Mouse (Mus musculus) kidney, postnatal 0 days (tissue): ENCODE data around the gene Aloxe3. TPM values are rescaled to one million over a fixed set of nuclear protein-coding genes. Genes with fewer than 3 reads are reported as not detected.

Source experiments
- ATAC-seq: fragments of 200-750 bp; cut with Nextera tagmentation; replicated peaks from 2 replicates; pipeline ENCODE4 v1.8.0; 2017; ENCODE audit warnings: low read depth, moderate number of reproducible peaks, moderate TSS enrichment, moderate library complexity; ENCODE audit not compliant: low FRiP score
- DNase-seq: peaks from one replicate; pipeline ENCODE4 v3.0.0-alpha.2; 2016; ENCODE audit warnings: low spot score
- H3K27ac ChIP-seq: fragments of 300-500 bp; sonication (generic); 2 replicates; pipeline ENCODE4 v1.5.1; 2014; ENCODE audit warnings: mild to moderate bottlenecking
- H3K27me3 ChIP-seq: fragments of 300-500 bp; sonication (generic); 2 replicates; pipeline ENCODE4 v1.6.1; 2014; ENCODE audit warnings: low read length, mixed read lengths; ENCODE audit not compliant: insufficient read depth
- H3K36me3 ChIP-seq: fragments of 300-500 bp; sonication (generic); 2 replicates; pipeline ENCODE4 v1.6.1; 2014; ENCODE audit warnings: low read length, mixed read lengths; ENCODE audit not compliant: insufficient read depth
- H3K4me1 ChIP-seq: fragments of 300-500 bp; sonication (generic); replicated peaks from 2 replicates; pipeline ENCODE4 v1.6.1; 2014; ENCODE audit warnings: antibody characterized with exemption, low read length, mixed read lengths; ENCODE audit not compliant: insufficient read depth
- H3K4me2 ChIP-seq: fragments of 300-500 bp; sonication (generic); 2 replicates; pipeline ENCODE4 v1.6.1; 2014; ENCODE audit warnings: mild to moderate bottlenecking, low read length, moderate library complexity, mixed read lengths
- H3K4me3 ChIP-seq: fragments of 300-500 bp; sonication (generic); replicated peaks from 2 replicates; pipeline ENCODE4 v1.5.1; 2014; ENCODE audit warnings: low read depth, low read length
- H3K9ac ChIP-seq: fragments of 300-500 bp; sonication (generic); 2 replicates; pipeline ENCODE4 v1.6.1; 2014; ENCODE audit warnings: low read depth, low read length
- H3K9me3 ChIP-seq: fragments of 300-500 bp; sonication (generic); replicated peaks from 2 replicates; pipeline ENCODE4 v1.6.1; 2016; ENCODE audit warnings: low read length, inconsistent platforms, mixed read lengths
- CTCF ChIP-seq: IDR thresholded peaks from 2 replicates; pipeline ENCODE4 v1.5.1; 2016; ENCODE audit warnings: antibody characterized with exemption, low read depth, mild to moderate bottlenecking, moderate library complexity
- WGBS: fragments of 180-500 bp; shearing (Covaris S2); extraction: QIAGEN DNeasy Blood & Tissue Kit; methylation state at CpG from one replicate; pipeline ENCODE4 v1.1.7; 2014; 5-methylcytosine and 5-hydroxymethylcytosine counted together
- polyA plus RNA-seq: library from polyadenylated mRNA; unstranded; fragments of >200 nt; fragmentation: Nextera tagmentation; extraction: Ambion mirVana; gene quantifications from 2 replicates; pipeline ENCODE4 v1.2.1, GENCODE M21; 2015

The Aloxe3 gene
- polyA plus RNA-seq, 1 experiment from 2014 or later = 0.54 TPM

GRCm38 (mm10) chr11:69088103-69088855 lies 37.4 kb upstream of the Aloxe3 start, which contains the start of gene Vamp2:
Vamp2 (plus strand) TSS chr11:69088490.
- peak within 1 kb of the TSS; percentile 100 for H3K9ac ChIP-seq
- no peaks in the 10 kb centered on the region for H3K27me3 ChIP-seq
- no peak for TF ChIP-seq CTCF
- peak within 1 kb of the TSS; percentile 98 for H3K27ac ChIP-seq
- H3K36me3 ChIP-seq = peaks cover 15% of the 10 kb centered on the region; the same call in 1 of the 2 replicates
- no peaks in the 10 kb centered on the region for H3K9me3 ChIP-seq
- under 1% methylated on average over 59 of the region's 67 CpGs for WGBS
- peak within 1 kb of the TSS; percentile 100 for H3K4me3 ChIP-seq
- H3K4me2 ChIP-seq = peak within 1 kb of the TSS; percentile 95
- peaks cover 12% of the 10 kb centered on the region for H3K4me1 ChIP-seq
- ATAC-seq (peak; percentile 76), DNase-seq (peak; percentile 88)

- peak; percentile 44 for DNase-seq
- peak overlapping the region; percentile 95 for H3K4me2 ChIP-seq
- peaks cover 15% of the 10 kb centered on the region; the same call in 1 of the 2 replicates for H3K36me3 ChIP-seq
- 11% methylated on average over 25 of the region's 25 CpGs for WGBS
- no peak for TF ChIP-seq CTCF
- peak overlapping the region; percentile 100 for H3K9ac ChIP-seq
- peaks cover 12% of the 10 kb centered on the region for H3K4me1 ChIP-seq
- peak overlapping the region; percentile 100 for H3K4me3 ChIP-seq
- peak; percentile 6; the same call in 1 of the 2 replicates for ATAC-seq
- peak overlapping the region; percentile 98 for H3K27ac ChIP-seq
- no peaks in the 10 kb centered on the region for H3K9me3 ChIP-seq
- H3K27me3 ChIP-seq = no peaks in the 10 kb centered on the region
Observed at GRCm38 (mm10) chr11:69088856-69089615, 36.7 kb upstream of the Aloxe3 start.

DNA sequence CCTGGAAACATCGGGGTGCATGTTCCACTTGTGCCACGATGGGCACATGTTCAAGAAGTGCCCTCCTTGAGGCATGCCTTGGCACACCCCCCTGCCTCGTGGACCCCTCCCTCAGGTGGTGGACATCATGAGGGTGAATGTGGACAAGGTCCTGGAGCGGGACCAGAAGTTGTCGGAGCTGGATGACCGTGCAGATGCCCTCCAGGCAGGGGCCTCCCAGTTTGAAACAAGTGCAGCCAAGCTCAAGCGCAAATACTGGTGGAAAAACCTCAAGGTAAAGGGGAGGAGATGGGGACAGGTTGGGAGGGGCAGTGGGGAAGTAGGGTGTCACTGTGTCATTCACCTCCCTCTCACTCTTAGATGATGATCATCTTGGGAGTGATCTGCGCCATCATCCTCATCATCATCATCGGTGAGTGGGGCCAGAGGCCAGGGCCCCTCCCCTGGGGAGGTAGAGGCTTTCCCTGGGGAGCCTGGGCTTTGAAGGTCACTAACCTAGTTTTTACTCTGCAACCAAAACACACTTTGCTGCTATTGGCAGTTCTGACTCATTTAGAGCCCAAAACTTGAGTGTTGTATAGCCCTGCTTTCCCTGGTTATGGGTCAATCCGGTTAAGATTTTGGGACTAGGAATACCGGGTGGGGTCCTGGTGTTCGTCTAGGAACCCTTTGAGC lies 35.9 kb upstream of the Aloxe3 start:
- H3K27ac ChIP-seq = peak overlapping the region; percentile 98
- H3K4me2 ChIP-seq = peak overlapping the region; percentile 95
- no peak for TF ChIP-seq CTCF
- no peaks in the 10 kb centered on the region for H3K9me3 ChIP-seq
- H3K36me3 ChIP-seq = peaks cover 15% of the 10 kb centered on the region; the same call in 1 of the 2 replicates
- DNase-seq (no peak), ATAC-seq (no peak)
- peaks cover 12% of the 10 kb centered on the region for H3K4me1 ChIP-seq
- H3K27me3 ChIP-seq = no peaks in the 10 kb centered on the region
- peak overlapping the region; percentile 100 for H3K4me3 ChIP-seq
- H3K9ac ChIP-seq = peak overlapping the region; percentile 100
- 75% methylated on average over 12 of the region's 12 CpGs for whole genome bisulfite sequencing

DNA sequence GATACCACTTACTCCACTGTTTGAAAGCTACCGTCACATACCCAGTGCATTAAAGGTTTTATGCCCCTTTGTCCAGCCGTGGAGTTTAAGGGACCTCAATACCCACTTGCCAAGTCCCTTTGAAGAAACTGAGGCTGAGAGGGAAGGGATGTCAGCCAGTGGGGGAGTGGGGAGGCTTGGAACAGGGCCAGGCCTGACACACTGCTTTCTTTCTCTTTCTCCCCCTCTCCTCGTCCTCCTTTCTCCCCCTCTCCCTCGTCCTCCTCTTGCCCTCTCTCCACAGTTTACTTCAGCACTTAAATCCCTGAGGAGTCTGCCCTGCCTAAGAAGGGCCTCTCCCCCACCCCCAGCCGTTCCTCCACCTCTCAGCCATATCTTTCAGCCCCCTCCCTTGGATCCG lies 35.3 kb upstream of the Aloxe3 start:
- ATAC-seq (no peak), DNase-seq (no peak)
- H3K4me2 ChIP-seq = peak overlapping the region; percentile 95; the same call in 1 of the 2 replicates
- peak overlapping the region; percentile 100 for H3K9ac ChIP-seq
- TF ChIP-seq CTCF = no peak
- no peaks in the 10 kb centered on the region for H3K9me3 ChIP-seq
- H3K36me3 ChIP-seq = peaks cover 15% of the 10 kb centered on the region; the same call in 1 of the 2 replicates
- 0 out of 2 replicates have a peak overlapping the region, but pooled peaks have one; percentile 19 for H3K27ac ChIP-seq
- H3K27me3 ChIP-seq = no peaks in the 10 kb centered on the region
- no peak overlapping the region for H3K4me3 ChIP-seq
- 49% methylated on average over 6 of the region's 6 CpGs for WGBS
- H3K4me1 ChIP-seq = peaks cover 12% of the 10 kb centered on the region

DNA sequence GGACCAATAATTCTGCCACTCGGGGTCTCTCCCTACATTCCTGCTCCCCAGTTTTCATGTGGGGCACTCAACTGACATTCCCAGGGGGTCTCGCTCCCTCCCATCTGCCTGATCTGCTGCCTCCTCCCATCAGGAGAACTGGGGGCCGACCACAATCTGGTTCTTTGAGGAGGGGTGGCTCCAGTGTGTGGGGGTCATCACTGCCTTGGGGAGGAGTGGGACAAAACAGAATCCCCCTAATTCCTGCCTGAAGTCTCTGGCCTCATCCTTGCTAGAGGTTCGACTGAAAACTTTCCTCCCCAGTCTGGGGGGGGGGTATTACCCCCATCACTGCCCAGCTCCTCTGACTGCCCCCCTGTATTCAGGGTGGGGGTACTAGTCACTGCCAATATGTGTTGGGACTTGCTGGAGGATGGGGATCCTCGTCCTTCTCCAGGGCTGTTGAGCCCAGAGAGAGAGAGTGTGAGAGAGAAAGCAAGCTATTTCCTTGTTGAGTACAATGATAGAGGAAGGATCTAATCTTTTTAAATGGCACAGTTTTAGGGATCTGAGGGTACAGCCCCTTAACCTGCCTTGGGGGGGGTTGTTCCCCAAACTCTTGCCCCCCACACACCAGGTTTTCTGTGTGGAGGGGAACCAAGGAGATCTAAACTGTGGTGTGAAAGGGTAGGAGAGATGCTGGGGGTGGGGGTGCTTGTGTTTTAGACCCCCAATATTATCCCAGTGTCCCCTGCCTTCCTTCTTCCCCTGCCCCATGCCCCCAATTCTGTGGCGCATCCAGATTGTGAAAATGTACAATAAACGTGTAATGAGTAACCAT lies 33.9 kb upstream of the Aloxe3 start:
- no peak overlapping the region for H3K4me3 ChIP-seq
- H3K36me3 ChIP-seq = peaks cover 15% of the 10 kb centered on the region; the same call in 1 of the 2 replicates
- no peak for ATAC-seq
- peak overlapping the region; percentile 72 for H3K27ac ChIP-seq
- no peak for DNase-seq
- no peaks in the 10 kb centered on the region for H3K9me3 ChIP-seq
- no peaks in the 10 kb centered on the region for H3K27me3 ChIP-seq
- H3K4me1 ChIP-seq = peaks cover 12% of the 10 kb centered on the region
- no peak overlapping the region for H3K4me2 ChIP-seq
- no peak overlapping the region for H3K9ac ChIP-seq
- WGBS = 59% methylated on average over 7 of the region's 7 CpGs
- no peak for TF ChIP-seq CTCF
